Mouse (Mus musculus) intestine, embryonic 16.5 days (tissue): ENCODE results near the gene Gm12184. TPM values are rescaled to one million over a fixed set of nuclear protein-coding genes. Genes with fewer than 3 reads are reported as not detected.
"Not testable (repeated sequence)": the region's sequence is repeated elsewhere in the genome, so short reads cannot be mapped to it uniquely, and the experiment has no call there.

Experiments
- ATAC-seq: fragments of 200-750 bp; cut with Nextera tagmentation; 2 replicates; pipeline ENCODE4 v1.8.0; 2017; ENCODE audit warnings: moderate TSS enrichment, moderate library complexity
- H3K27ac ChIP-seq: fragments of 300-500 bp; sonication (generic); 2 replicates; pipeline ENCODE4 v1.5.1; 2014; ENCODE audit warnings: mild to moderate bottlenecking, low read length
- H3K27me3 ChIP-seq: fragments of 300-500 bp; sonication (generic); replicated peaks from 2 replicates; pipeline ENCODE4 v1.6.1; 2014; ENCODE audit warnings: low read length, control low read depth, mixed read lengths; ENCODE audit not compliant: control insufficient read depth, insufficient read depth
- H3K36me3 ChIP-seq: fragments of 300-500 bp; sonication (generic); 2 replicates; pipeline ENCODE4 v1.6.1; 2014; ENCODE audit warnings: low read length, control low read depth; ENCODE audit not compliant: control insufficient read depth, insufficient read depth
- H3K4me1 ChIP-seq: fragments of 300-500 bp; sonication (generic); 2 replicates; pipeline ENCODE4 v1.6.1; 2014; ENCODE audit warnings: low read length, control low read depth, mixed read lengths; ENCODE audit not compliant: control insufficient read depth, insufficient read depth
- H3K4me2 ChIP-seq: fragments of 300-500 bp; sonication (generic); 2 replicates; pipeline ENCODE4 v1.6.1; 2014; ENCODE audit warnings: low read depth, low read length, control low read depth
- H3K4me3 ChIP-seq: fragments of 300-500 bp; sonication (generic); 2 replicates; pipeline ENCODE4 v1.5.1; 2014; ENCODE audit warnings: mild to moderate bottlenecking, low read length
- H3K9ac ChIP-seq: fragments of 300-500 bp; sonication (generic); 2 replicates; pipeline ENCODE4 v1.6.1; 2014; ENCODE audit warnings: low read depth, low read length
- H3K9me3 ChIP-seq: fragments of 300-500 bp; sonication (generic); 2 replicates; pipeline ENCODE4 v1.6.1; 2016; ENCODE audit warnings: low read length, control low read depth; ENCODE audit not compliant: control insufficient read depth
- WGBS: fragments of 180-500 bp; shearing (Covaris S2); extraction: QIAGEN DNeasy Blood & Tissue Kit; methylation state at CpG from one replicate; pipeline ENCODE4 v1.1.7; 2014; 5-methylcytosine and 5-hydroxymethylcytosine counted together
- polyA plus RNA-seq: library from polyadenylated mRNA; unstranded; fragments of >200 nt; fragmentation: Nextera tagmentation; extraction: Ambion mirVana; gene quantifications from 2 replicates; pipeline ENCODE4 v1.2.1, GENCODE M21; 2015

Gene Gm12184
- 1.3 and 1.4 TPM in 2 replicates for polyA plus RNA-seq

GRCm38 (mm10) chr11:48825979-48826751 lies at the start of gene Gm12184, which contains the start of gene Trim7:
Gm12184 (minus strand) TSS chr11:48826655.
Trim7 (plus strand) TSS chr11:48826140.
- peak within 1 kb of the TSS; percentile 56 for H3K4me3 ChIP-seq
- H3K4me2 ChIP-seq: peak within 1 kb of the TSS; percentile 73
- not testable (repeated sequence) for H3K9me3 ChIP-seq, H3K27me3 ChIP-seq, H3K4me1 ChIP-seq, H3K36me3 ChIP-seq
- H3K27ac ChIP-seq: peak within 1 kb of the TSS; percentile 33; the same call in 1 of the 2 replicates
- peak; percentile 82 for ATAC-seq
- under 1% methylated on average over 50 of the region's 92 CpGs for WGBS
- peak within 1 kb of the TSS; percentile 68 for H3K9ac ChIP-seq

- H3K4me3 ChIP-seq, H3K9me3 ChIP-seq, H3K4me2 ChIP-seq, ATAC-seq, H3K9ac ChIP-seq, H3K27me3 ChIP-seq, H3K4me1 ChIP-seq, H3K27ac ChIP-seq, H3K36me3 ChIP-seq: not testable (repeated sequence)
- 83% methylated on average over 1 of the region's 1 CpGs for WGBS
Measured at GRCm38 (mm10) chr11:48875343-48875837, 48.9 kb upstream of the Gm12184 start.

GRCm38 (mm10) chr11:48874465-48874864 lies 48.0 kb upstream of the Gm12184 start:
- ATAC-seq: no peak
- no peak overlapping the region for H3K9ac ChIP-seq
- peaks cover 15% of the 10 kb centered on the region for H3K4me1 ChIP-seq
- no peaks in the 10 kb centered on the region for H3K36me3 ChIP-seq
- no peaks in the 10 kb centered on the region for H3K9me3 ChIP-seq
- WGBS: 0% methylated on average over 4 of the region's 4 CpGs
- H3K4me2 ChIP-seq: no peak overlapping the region
- no peak overlapping the region for H3K4me3 ChIP-seq
- H3K27ac ChIP-seq: no peak overlapping the region; the same call in 1 of the 2 replicates
- no peaks in the 10 kb centered on the region for H3K27me3 ChIP-seq

- H3K9me3 ChIP-seq: no peaks in the 10 kb centered on the region
- peak overlapping the region; percentile 14; the same call in 1 of the 2 replicates for H3K9ac ChIP-seq
- peak overlapping the region; percentile 88 for H3K27ac ChIP-seq
- peaks cover 19% of the 10 kb centered on the region for H3K4me1 ChIP-seq
- WGBS: 46% methylated on average over 10 of the region's 10 CpGs
- peak overlapping the region; percentile 79 for H3K4me2 ChIP-seq
- peak; percentile 75 for ATAC-seq
- H3K36me3 ChIP-seq: no peaks in the 10 kb centered on the region
- H3K27me3 ChIP-seq: no peaks in the 10 kb centered on the region
- 0 out of 2 replicates have a peak overlapping the region, but pooled peaks have one; percentile 2 for H3K4me3 ChIP-seq
Measured at GRCm38 (mm10) chr11:48873591-48874290, 47.3 kb upstream of the Gm12184 start.

GRCm38 (mm10) chr11:48872695-48873300 lies 46.3 kb upstream of the Gm12184 start:
- peaks cover 19% of the 10 kb centered on the region for H3K4me1 ChIP-seq
- H3K4me3 ChIP-seq: peak overlapping the region; percentile 2; the same call in 1 of the 2 replicates
- peak overlapping the region; percentile 88 for H3K27ac ChIP-seq
- H3K27me3 ChIP-seq: no peaks in the 10 kb centered on the region
- H3K4me2 ChIP-seq: peak overlapping the region; percentile 79
- H3K36me3 ChIP-seq: no peaks in the 10 kb centered on the region
- 54% methylated on average over 7 of the region's 7 CpGs for WGBS
- peak overlapping the region; percentile 70; the same call in 1 of the 2 replicates for H3K9ac ChIP-seq
- peak; percentile 47 for ATAC-seq
- no peaks in the 10 kb centered on the region for H3K9me3 ChIP-seq

- WGBS: 11% methylated on average over 17 of the region's 17 CpGs
- Histone ChIP-seq H3K4me1 (peaks cover 19% of the 10 kb centered on the region), H3K36me3 (no peaks in the 10 kb centered on the region), H3K27ac (peak overlapping the region; percentile 88), H3K9ac (peak overlapping the region; percentile 70), H3K4me3 (peak overlapping the region; percentile 47), H3K9me3 (no peaks in the 10 kb centered on the region), H3K4me2 (peak overlapping the region; percentile 79), H3K27me3 (no peaks in the 10 kb centered on the region)
- ATAC-seq: no peak
Measured at GRCm38 (mm10) chr11:48871817-48872541, 45.5 kb upstream of the Gm12184 start.

GRCm38 (mm10) chr11:48871201-48871772 lies 44.8 kb upstream of the Gm12184 start, which contains the start of gene Irgm1:
Irgm1 (minus strand) TSS chr11:48871683.
- Histone ChIP-seq H3K4me3 (peak within 1 kb of the TSS; percentile 47), H3K4me2 (peak within 1 kb of the TSS; percentile 79), H3K4me1 (peaks cover 19% of the 10 kb centered on the region), H3K9ac (peak within 1 kb of the TSS; percentile 70), H3K27ac (peak within 1 kb of the TSS; percentile 88), H3K9me3 (no peaks in the 10 kb centered on the region), H3K36me3 (peaks cover 6% of the 10 kb centered on the region), H3K27me3 (no peaks in the 10 kb centered on the region)
- peak; percentile 22 for ATAC-seq
- WGBS: under 1% methylated on average over 19 of the region's 19 CpGs

GRCm38 (mm10) chr11:48870781-48871180 lies 44.3 kb upstream of the Gm12184 start:
- ATAC-seq: no peak
- H3K36me3 ChIP-seq: peaks cover 8% of the 10 kb centered on the region
- WGBS: 23% methylated on average over 7 of the region's 7 CpGs

More at GRCm38 (mm10) chr11:48870781-48871180, 44.3 kb upstream of the Gm12184 start:
- H3K9ac ChIP-seq: peak overlapping the region; percentile 70
- peak overlapping the region; percentile 79 for H3K4me2 ChIP-seq
- peak overlapping the region; percentile 47 for H3K4me3 ChIP-seq
- no peaks in the 10 kb centered on the region for H3K9me3 ChIP-seq
- H3K27me3 ChIP-seq: no peaks in the 10 kb centered on the region
- H3K4me1 ChIP-seq: peaks cover 19% of the 10 kb centered on the region
- peak overlapping the region; percentile 88 for H3K27ac ChIP-seq
